Mouse (Mus musculus) heart, postnatal 0 days (tissue): ENCODE data around the gene Stat6. TPM values are rescaled to one million over a fixed set of nuclear protein-coding genes. Genes with fewer than 3 reads are reported as not detected.

Experiments
- ATAC-seq: fragments of 200-750 bp; cut with Nextera tagmentation; 2 replicates; pipeline ENCODE4 v1.8.0; 2017; ENCODE audit warnings: low read depth, moderate number of reproducible peaks, moderate library complexity; ENCODE audit not compliant: insufficient read depth
- DNase-seq: peaks from one replicate; pipeline ENCODE4 v3.0.0-alpha.2; 2016; ENCODE audit warnings: low spot score
- H3K27ac ChIP-seq: fragments of 300-500 bp; sonication (generic); 2 replicates; pipeline ENCODE4 v1.5.1; 2014; ENCODE audit warnings: low read depth, mild to moderate bottlenecking
- H3K27me3 ChIP-seq: fragments of 300-500 bp; sonication (generic); 2 replicates; pipeline ENCODE4 v1.6.1; 2014; ENCODE audit warnings: low read length, mixed read lengths; ENCODE audit not compliant: control insufficient read depth, insufficient read depth
- H3K36me3 ChIP-seq: fragments of 300-500 bp; sonication (generic); replicated peaks from 2 replicates; pipeline ENCODE4 v1.6.1; 2014; ENCODE audit warnings: low read length, mixed read lengths; ENCODE audit not compliant: control insufficient read depth, insufficient read depth
- H3K4me1 ChIP-seq: fragments of 300-500 bp; sonication (generic); 2 replicates; pipeline ENCODE4 v1.6.1; 2014; ENCODE audit warnings: antibody characterized with exemption; ENCODE audit not compliant: control insufficient read depth, insufficient read depth
- H3K4me2 ChIP-seq: fragments of 300-500 bp; sonication (generic); 2 replicates; pipeline ENCODE4 v1.6.1; 2014; ENCODE audit warnings: low read depth, mild to moderate bottlenecking, low read length, moderate library complexity
- H3K4me3 ChIP-seq: fragments of 300-500 bp; sonication (generic); 2 replicates; pipeline ENCODE4 v1.5.1; 2014; ENCODE audit warnings: low read depth, low read length
- H3K9ac ChIP-seq: fragments of 300-500 bp; sonication (generic); replicated peaks from 2 replicates; pipeline ENCODE4 v1.6.1; 2014; ENCODE audit warnings: low read depth, low read length, mixed read lengths
- H3K9me3 ChIP-seq: fragments of 300-500 bp; sonication (generic); replicated peaks from 2 replicates; pipeline ENCODE4 v1.6.1; 2016; ENCODE audit warnings: low read length; ENCODE audit not compliant: control insufficient read depth
- CTCF ChIP-seq: IDR thresholded peaks from 2 replicates; pipeline ENCODE4 v1.5.1; 2016; ENCODE audit warnings: antibody characterized with exemption, control low read depth, low read depth
- EP300 ChIP-seq: IDR thresholded peaks from 2 replicates; pipeline ENCODE4 v1.6.1; 2016; ENCODE audit warnings: antibody characterized with exemption, low read depth
- WGBS: fragments of 180-500 bp; shearing (Covaris S2); extraction: QIAGEN DNeasy Blood & Tissue Kit; methylation state at CpG from one replicate; pipeline ENCODE4 v1.1.7; 2014; 5-methylcytosine and 5-hydroxymethylcytosine counted together
- polyA plus RNA-seq: library from polyadenylated mRNA; unstranded; fragments of >200 nt; fragmentation: Nextera tagmentation; extraction: Ambion mirVana; gene quantifications from 2 replicates; pipeline ENCODE4 v1.2.1, GENCODE M21; 2015
- total RNA-seq: library from RNA; depleted of rRNA; stranded (reverse); fragments of >200 nt; gene quantifications from 2 replicates; pipeline ENCODE4 v1.2.3, GENCODE M21; 2014; ENCODE audit warnings: low replicate concordance; rRNA removed

Gene Stat6
- total and polyA plus RNA-seq, 2 experiments from 2014 or later = 24.6 to 42.3 TPM

DNA sequence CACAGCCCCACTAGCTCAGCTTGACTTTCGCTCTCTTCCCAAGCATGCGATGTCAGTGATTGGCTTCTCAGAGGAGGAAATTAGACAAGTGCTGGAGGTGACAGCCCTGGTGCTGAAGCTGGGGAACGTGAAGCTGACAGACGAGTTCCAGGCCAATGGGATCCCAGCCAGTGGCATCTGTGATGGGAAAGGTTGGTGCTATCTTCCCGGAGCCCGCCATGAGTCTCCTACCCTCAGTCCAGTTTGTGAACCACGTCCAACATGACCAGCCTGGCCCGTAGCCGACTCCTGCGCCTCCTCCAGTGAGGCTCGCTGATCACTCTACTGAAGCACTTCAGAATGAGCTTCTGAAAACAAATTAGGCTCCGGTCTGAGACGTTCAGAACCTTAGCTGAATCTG lies 67.5 kb downstream of the Stat6 start:
- ATAC-seq (no peak), DNase-seq (no peak)
- 72% methylated on average over 13 of the region's 13 CpGs for WGBS
- Histone ChIP-seq H3K36me3 (no peaks in the 10 kb centered on the region), H3K4me2 (no peak overlapping the region), H3K27me3 (no peaks in the 10 kb centered on the region), H3K4me1 (peaks cover 12% of the 10 kb centered on the region), H3K27ac (no peak overlapping the region), H3K9ac (no peak overlapping the region), H3K4me3 (no peak overlapping the region), H3K9me3 (no peaks in the 10 kb centered on the region)
- TF ChIP-seq CTCF (no peak), EP300 (no peak)

Other genes starting within 250 kb of the Stat6 start
- 0.08 TPM in 1 of 2 replicates, not detected in the other for gene Stac3, start 141.3 kb upstream of the Stat6 start, total RNA-seq
- 0.30 TPM in 1 of 2 replicates, not detected in the other for gene Stac3, start 141.3 kb upstream of the Stat6 start, polyA plus RNA-seq
- gene Ndufa4l2, start 128.0 kb upstream of the Stat6 start, total RNA-seq = 43.8 and 68.3 TPM in 2 replicates
- gene Ndufa4l2, start 128.0 kb upstream of the Stat6 start, polyA plus RNA-seq = 46.4 and 47.6 TPM in 2 replicates
- 109 and 161 TPM in 2 replicates for gene Shmt2, start 120.5 kb upstream of the Stat6 start, total RNA-seq
- 47.9 and 51.5 TPM in 2 replicates for gene Shmt2, start 120.5 kb upstream of the Stat6 start, polyA plus RNA-seq
- not detected in 2 replicates for gene Nxph4, start 108.4 kb upstream of the Stat6 start, total RNA-seq
- gene Nxph4, start 108.4 kb upstream of the Stat6 start, polyA plus RNA-seq = 0.41 and 0.49 TPM in 2 replicates
- 37.0 and 65.9 TPM in 2 replicates for gene Lrp1, start 21.8 kb upstream of the Stat6 start, total RNA-seq
- 15.4 and 15.7 TPM in 2 replicates for gene Lrp1, start 21.8 kb upstream of the Stat6 start, polyA plus RNA-seq
- 10.0 and 16.0 TPM in 2 replicates for gene Nemp1, start 23.9 kb downstream of the Stat6 start, total RNA-seq
- 4.2 and 4.5 TPM in 2 replicates for gene Nemp1, start 23.9 kb downstream of the Stat6 start, polyA plus RNA-seq
- 15.3 and 17.0 TPM in 2 replicates for gene Nab2, start 25.6 kb downstream of the Stat6 start, total RNA-seq
- gene Nab2, start 25.6 kb downstream of the Stat6 start, polyA plus RNA-seq = 4.0 and 5.3 TPM in 2 replicates
- not detected in 2 replicates for gene Myo1a, start 62.2 kb downstream of the Stat6 start, total RNA-seq
- 0.04 and 0.05 TPM in 2 replicates for gene Myo1a, start 62.2 kb downstream of the Stat6 start, polyA plus RNA-seq
- not detected in 2 replicates for gene Tac2, start 81.5 kb downstream of the Stat6 start, total RNA-seq
- gene Tac2, start 81.5 kb downstream of the Stat6 start, polyA plus RNA-seq = 0.23 and 0.25 TPM in 2 replicates
- gene Zbtb39, start 96.6 kb downstream of the Stat6 start, total RNA-seq = 5.2 and 5.8 TPM in 2 replicates
- 0.94 and 1.1 TPM in 2 replicates for gene Zbtb39, start 96.6 kb downstream of the Stat6 start, polyA plus RNA-seq
- gene Gpr182, start 108.7 kb downstream of the Stat6 start, total RNA-seq = 13.6 and 20.6 TPM in 2 replicates
- gene Gpr182, start 108.7 kb downstream of the Stat6 start, polyA plus RNA-seq = 9.9 and 11.2 TPM in 2 replicates
- gene Rdh1, start 116.7 kb downstream of the Stat6 start, total RNA-seq = not detected in 2 replicates
- not detected in 2 replicates for gene Rdh1, start 116.7 kb downstream of the Stat6 start, polyA plus RNA-seq
- not detected in 2 replicates for gene Rdh16f1, start 116.8 kb downstream of the Stat6 start, total RNA-seq
- gene Rdh16f1, start 116.8 kb downstream of the Stat6 start, polyA plus RNA-seq = 0.22 TPM in 1 of 2 replicates, not detected in the other
- 0.04 and 0.27 TPM in 2 replicates for gene Rdh9, start 133.4 kb downstream of the Stat6 start, total RNA-seq
- gene Rdh9, start 133.4 kb downstream of the Stat6 start, polyA plus RNA-seq = 0.34 TPM in 1 of 2 replicates, not detected in the other
- gene Rdh16, start 158.2 kb downstream of the Stat6 start, total RNA-seq = not detected in 2 replicates
- not detected in 2 replicates for gene Rdh16, start 158.2 kb downstream of the Stat6 start, polyA plus RNA-seq
- gene Rdh19, start 206.9 kb downstream of the Stat6 start, total RNA-seq = not detected in 2 replicates
- gene Rdh19, start 206.9 kb downstream of the Stat6 start, polyA plus RNA-seq = not detected in 2 replicates
- gene Rdh16f2, start 223.5 kb downstream of the Stat6 start, total RNA-seq = not detected in 2 replicates
- not detected in 2 replicates for gene Rdh16f2, start 223.5 kb downstream of the Stat6 start, polyA plus RNA-seq
- 0.46 TPM in 1 of 2 replicates, not detected in the other for gene Rdh7, start 245.8 kb downstream of the Stat6 start, total RNA-seq
- gene Rdh7, start 245.8 kb downstream of the Stat6 start, polyA plus RNA-seq = not detected in 2 replicates